Mouse (Mus musculus) lung, postnatal 4 days (tissue): ENCODE measurements around the gene Ldah.

Experiments used
- DNase-seq, 2 experiments: peaks; one replicate each; pipeline ENCODE4 v3.0.0; 2021

The Ldah gene

DNA sequence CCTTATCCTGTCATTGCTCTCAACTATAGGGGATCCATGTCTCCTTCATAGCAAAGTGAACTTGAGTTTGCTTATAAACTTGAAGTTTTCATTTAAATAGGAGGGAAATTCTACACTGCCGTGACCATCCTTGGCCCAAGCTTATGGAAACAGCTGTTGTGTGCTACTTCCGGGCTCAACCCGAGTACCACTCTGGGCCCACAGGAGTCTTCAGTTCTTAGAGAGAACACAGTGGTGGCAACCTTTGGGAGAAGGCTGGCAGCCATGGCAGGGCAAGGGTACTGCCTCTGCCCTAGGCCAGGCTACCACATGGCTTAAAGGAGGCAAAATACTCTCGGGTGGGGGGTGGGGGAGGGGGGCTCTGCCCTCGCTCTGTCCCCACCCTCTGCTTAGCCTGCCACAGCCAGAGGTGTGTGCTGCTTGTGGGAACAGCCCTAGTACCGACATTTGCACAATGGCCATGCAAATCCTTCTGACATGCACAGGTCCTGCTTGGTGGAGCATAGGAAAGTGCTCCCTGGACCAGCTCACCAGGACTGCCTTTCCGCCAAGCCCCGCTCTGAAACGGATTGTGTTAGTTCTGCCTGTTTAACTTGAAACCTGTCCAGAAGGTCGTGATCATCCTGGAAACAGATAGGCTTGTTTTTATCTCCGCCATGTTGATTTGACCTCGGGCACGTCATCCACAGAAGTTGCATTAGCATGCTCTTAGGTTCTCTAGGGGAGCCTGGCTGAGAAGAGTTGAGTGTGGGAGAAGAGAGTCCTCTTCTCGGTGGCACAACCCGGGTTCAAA, 73.5 kb downstream of the Ldah start:
- no peak for DNase-seq

DNA sequence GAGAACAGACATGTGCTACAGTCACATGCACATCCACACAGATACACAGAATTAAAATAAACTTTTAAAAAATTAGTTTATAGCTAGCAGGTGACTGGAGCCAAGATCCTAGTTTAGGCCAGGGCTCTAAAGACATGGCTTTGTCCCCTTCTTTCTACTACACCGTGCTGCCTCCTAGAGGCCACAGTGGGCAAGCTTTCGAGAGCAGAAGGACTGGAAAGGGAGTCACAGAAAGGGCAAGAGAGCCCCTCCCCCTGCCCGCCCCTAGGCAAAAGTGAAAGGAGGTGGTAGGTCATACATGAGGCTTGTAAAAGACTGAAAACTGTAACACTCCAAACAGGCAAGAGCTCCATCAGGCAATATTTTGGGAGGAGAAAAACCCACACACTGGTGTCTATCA, 80.1 kb downstream of the Ldah start:
- DNase-seq, result no peak

DNA sequence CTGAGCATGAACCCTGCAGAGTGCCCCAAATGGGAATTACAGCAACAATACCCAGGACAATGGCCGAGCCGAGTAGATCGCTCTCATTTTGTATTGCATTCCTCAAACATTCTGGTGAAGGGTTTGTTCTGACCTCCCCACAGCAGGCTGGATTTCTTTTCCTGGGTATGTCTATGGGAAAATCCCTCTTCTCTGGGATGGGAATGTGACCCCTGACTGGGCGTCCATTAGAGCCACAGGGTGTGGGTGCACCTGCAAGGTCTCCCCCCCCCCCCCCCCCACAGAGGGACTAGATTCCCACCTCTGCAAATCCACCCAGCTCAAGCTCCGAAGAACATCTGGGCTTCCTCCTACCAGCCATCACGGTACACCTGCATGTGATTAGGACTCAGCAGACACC, 81.2 kb downstream of the Ldah start:
- no peak for DNase-seq

DNA sequence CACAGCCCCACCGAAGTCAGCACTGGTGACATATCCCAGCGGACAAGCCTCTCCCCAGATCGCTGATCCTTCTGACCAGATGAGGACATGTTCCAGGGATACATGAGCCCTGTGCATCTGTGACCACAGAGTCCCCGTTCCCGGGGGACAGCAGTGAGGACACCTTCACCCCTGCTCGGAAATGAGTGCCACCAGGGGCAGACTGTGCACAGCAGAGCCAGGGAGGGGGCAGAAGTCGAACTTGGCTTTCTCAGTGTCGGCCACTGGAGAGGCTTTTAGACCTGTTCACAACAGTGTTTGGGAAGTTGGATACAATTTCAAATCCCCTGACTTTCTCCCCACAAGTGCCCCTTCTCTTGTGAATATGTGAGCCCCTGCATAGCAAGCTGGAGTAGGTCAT, 81.6 kb downstream of the Ldah start:
- no peak for DNase-seq

DNA sequence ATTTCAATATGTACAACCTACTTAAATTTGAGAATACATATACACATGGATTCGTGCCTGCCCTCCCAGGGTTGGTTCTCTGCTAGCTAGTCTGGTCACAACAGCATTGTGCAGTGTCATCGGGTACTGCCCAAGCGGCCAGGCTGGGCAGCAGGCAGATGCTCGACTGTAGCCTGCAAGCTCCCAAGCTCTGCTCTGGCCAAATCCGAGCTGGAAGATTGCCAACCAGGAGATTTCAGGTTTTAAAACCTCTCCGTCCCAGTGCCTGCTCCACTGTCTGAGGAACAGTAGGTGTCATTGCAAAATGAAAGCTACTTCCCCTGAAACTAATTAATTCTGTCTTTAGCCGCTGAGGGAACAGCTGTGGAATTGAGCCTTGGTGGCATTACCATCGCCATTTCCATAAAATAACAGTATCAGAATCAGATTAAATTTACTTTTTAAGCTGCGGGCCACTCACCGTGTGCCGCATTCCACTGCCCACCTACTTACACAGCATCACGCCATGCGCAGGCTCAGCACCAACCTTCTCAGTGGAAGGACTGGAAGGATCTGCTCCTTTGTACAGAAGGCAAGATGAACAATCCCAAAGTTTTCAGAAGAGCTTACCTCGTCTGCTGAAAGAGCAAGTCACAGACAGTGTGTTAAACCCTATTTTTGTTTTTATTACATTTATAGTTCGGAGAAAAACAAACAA, 83.4 kb downstream of the Ldah start:
- no peak for DNase-seq

DNA sequence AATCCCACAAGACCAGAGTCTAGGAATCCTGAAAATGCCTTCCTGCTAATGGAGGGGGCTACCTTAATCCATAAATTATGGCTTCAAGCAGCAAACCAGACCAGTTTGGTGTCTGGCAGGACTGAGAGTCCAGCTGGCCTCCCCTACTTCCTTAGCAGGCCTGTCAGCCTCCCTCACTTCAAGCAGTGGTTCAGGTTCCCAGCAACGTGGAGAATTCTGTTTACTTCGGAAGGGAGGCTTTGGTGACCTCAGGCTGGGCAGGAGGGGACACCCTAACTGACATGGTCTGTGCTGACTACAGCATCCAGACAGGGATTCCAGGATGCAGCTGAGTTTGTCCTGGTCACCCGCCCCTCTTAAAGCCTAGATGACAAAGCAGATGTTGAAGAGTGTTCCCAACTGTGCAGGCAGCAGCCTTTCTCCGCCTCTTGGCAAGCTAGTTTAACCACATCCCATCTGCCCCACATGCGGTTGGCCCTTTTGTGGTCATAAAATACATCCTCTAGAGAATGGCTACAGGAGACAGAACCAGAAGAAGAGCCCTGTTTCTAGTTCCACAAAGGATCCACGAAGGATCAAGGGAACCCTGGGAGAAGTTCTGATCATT, 87.5 kb downstream of the Ldah start:
- DNase-seq, result peak in 1 of 2 experiments; percentile 46

DNA sequence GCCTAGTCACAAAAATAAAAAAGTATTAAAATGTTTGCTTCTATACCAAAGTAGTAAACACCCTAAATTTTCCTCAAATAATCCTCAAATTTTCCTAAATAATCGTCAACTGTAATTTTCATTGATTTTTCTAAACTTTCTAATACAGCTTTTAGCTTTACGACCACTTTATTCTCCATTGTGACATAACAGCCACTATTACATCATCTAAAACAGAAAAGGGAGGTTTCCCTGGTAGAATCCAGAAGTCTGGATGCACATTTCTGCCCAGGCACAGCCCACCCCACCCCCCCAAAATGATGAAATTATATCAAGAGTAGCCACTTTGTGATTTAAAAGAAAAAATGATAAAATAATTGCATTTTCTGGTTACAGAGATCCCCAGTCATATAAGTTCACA, 88.2 kb downstream of the Ldah start:
- no peak for DNase-seq

DNA sequence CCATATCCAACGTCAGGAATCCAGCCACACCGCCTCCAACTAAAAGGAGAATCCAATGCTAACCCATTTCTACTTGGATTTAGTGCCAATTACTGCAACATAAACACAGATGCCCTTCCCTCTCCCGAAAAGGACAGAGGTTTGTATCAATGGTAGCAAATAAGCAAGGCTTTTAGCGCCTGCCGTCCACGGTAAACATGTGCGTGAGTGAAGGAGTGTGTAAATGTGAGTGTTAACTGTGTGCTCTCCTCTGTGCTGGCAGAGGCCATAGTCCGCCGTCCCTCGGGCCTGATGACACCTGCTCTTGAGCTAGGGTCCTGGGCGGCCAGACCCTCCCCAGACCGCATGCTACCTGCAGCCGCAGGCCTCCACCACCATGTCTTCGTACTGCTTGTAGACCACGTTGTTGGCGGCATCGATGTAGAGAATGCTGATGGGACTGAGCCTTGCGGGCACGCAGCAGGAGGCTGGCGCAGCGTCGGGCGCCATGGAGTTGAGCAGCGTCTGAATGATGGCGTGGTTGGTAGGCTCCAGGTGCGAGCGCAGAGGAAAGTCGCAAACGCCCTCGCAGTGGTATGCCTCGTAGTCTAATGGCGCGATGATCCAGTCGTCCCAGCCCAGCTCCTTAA, 89.8 kb downstream of the Ldah start:
- no peak for DNase-seq

DNA sequence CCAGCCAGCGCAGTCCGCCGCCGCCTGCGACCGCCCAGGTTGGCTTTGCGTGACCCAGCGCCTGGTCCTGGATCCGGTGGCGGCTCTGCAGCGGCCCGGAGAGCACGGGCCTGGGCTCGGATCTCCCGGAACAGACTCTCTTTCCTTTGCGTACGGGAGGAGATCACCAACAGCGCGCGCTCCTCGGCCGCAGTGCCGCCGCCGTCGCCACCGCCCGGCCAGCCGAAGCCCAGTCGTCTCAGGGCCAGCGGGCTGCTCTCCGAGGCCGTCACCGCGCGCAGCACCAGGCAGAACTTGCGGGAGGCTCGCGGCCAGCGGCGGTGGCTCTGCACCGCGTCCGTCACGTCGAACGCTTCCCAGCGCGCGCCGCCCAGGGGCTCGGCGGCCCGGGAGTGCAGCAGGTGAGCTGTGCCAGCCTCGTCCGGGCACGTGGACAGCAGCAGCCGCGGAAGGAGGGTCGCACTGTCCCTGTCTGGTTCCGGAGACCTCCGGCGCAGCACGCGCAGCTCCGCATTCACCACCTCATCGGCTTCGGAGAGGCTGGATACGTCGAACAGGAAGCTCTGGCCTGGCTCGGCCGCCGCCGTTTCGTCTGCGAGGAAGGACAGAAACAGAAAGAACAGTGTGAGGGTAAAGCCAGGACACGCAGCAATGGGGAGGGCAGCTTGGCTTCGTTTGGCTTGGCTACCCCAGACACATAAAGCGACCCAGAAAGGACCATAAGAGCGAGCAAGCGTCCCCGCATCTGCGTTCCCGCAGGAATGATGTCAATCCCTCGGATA, 90.6 kb downstream of the Ldah start:
- no peak for DNase-seq

DNA sequence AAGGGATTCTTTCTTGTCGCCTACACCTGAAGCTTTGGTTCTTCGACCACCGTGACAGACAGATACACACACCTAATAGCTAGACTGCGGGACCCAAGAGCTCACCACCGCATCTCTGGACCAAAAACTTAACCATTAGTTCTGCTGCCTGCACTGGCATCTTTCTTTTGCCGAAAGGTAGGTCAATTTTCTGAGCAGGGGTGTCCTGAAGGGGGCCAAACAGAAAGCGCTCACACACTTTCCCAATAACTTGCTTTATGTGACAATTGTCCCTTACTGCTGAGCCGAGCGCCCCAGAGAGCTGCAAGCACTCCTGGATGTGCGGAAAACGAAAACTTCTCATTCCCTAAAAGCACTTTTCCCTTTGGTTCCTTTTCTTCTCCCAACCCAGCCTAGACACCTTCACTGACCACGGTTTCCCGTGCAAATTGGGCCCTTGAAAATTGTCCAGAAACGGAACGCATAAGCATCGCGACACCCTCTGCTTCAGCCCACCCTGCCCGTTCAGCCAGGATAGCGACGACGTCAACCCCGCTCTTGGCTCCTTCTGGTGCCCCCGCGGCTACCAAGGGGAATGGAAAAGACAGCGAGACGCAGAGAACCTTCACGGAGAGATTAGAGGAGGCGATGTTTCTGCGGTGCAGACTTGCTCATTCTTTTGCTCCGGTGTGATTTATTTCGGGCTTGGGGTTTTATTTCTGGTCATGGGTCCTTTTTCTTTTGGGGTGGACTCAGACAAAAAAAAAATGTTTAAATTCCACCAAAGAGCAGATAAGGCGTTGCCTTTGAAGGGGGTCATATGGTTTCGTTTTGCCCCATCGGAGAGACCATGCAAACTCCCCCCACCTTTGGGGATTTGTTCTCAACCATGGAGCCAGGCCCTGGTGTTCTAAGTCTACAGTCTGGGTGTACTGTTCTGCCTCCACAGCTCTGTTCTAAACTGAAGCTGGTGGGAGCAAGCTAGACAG, 91.5 kb downstream of the Ldah start:
- no peak for DNase-seq

DNA sequence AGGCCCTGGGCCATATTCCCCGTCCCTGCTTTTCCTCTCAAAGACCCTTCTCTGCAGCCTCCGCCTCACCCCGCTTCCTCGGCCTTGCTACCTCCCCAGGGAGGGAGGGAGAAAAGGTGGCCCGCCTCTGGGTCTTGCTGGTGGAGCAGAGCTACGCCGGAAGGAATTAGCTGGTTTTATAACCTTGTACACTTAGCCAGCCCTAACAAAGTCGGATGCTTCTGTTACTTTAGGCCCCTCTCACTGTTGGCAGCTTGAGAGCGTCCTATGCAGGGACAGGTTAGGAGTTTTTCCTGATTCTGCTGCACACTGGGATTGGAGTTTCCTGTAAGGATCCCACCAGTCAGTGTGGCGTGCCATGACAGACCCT, 92.2 kb downstream of the Ldah start:
- DNase-seq, result no peak

DNA sequence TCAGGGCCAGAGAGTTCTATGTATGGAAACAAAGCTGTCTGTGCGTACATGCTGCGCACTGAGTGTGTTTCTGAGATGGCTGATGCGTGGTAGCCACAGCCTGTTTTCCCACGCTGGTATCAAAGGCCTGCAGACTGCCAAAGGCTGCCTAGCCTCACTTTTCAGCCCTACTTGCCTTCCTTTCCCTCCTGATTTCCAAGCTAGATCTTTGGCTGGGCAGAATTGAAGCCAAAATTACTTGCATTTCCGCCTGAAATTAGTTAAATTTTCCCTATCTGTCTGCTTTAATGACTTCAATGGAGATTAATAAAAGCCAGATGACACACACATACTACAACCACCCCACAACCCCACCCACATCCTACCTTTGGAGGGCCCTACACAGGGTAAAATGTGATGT, 92.6 kb downstream of the Ldah start:
- DNase-seq, result no peak

DNA sequence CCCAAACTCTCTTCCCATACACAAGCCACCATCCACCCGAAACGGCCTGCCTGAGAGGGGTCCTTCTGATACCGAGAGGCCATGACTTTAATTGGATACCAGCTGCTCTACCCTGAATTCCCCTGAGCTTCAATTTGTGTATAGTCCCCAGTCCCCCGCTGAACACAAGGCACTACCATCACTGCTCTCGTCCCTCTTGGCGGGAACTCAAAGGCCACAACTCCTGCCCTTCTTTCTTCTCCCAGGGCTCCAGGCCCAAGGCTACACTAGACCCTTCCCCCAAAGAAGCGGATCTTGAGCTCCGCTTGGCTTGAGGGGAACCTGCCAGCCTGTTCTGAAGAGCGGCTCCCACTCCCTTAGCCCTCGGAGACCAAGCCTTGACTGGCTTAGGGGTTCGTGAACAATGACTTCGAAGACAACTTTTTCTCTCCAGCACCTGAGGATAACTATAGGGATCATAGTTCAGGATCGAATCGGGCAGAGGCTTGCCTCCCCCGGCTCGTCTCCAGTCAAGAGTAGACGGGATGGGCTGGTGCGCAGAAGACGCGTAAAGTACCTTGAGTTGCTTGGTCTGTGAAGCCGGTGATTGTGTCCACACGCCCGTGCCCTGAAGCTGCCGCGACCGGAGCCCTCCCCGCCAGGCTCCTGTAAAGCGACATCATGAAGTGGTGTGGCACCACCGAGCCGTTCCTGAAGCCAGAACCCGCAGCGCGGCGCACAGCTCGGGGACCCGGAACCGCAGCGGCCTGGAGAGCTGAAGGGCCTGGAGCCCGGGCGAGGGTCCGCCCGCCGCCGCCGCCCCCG, 93.3 kb downstream of the Ldah start:
- no peak for DNase-seq

DNA sequence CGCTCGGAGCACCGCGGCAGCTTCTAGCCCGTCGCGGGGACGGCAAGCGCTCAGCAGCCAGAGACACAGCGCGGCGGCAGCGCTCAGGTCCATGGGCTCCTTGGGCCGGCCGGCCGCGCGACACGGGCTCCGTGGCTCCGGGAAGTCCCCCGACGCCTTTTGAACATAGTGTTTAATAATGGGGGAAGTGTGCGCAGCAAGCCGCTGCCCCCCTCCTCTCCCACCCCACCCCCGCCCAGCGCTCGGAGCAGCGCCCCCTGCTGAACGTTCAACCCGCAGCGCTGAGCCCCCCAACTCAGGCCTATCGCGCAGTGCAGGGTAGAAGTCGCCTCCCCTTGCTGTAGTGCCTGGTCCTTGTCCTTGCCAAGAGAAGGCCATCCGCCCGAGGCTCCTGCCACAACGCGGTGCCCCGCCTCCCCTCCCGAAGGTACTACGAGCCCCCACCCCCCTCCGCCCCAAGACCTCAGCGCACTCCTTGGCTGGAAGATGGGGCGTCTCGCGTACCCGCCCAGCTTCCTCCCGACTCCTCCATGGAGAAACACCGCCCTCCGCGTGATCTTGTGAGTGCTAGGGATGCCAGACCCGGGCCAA, 94.0 kb downstream of the Ldah start, which contains the start of gene Gdf7:
TSS of gene Gdf7 (minus strand) at position 114 of the 591 bp plus-strand sequence.
- no peak for DNase-seq

DNA sequence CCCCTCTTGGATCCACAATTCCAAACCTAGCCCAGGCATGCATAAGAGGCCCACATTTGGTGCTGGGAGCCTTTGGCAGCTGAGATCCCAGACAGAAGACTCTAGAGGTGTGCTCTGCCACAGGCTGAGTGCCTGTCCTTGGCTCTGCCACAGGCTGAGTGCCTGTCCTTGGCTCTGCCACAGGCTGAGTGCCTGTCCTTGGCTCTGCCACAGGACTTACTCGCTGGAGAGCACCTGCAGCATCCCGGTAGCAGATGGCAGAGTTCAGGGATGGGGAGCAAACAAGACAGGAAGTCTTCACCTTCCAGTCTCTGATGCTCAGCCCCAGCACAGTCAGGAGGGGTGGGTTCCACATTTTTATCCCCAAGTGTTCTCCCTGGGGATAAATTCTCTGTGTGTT, 97.4 kb downstream of the Ldah start:
- DNase-seq, result no peak

DNA sequence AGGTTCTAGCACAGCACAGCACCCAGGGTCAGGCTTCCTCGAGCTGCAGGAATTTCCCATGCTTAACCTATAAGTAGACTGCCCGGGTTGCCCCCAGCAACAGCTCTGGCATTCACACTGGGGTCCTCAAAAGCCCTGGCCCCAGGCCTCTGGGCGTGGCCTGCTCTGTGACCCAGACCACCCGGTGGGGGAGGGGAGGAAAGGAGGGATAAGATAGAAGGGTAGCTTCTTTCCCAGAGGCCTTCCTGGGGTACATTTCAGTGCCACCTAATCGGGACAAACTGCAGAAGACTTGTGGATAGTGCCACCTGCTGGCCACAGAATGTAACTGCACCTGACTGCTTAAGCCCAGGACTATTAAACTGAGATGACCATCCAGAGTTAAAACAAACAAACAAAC, 98.5 kb downstream of the Ldah start:
- DNase-seq, result peak in 1 of 2 experiments; percentile 71

DNA sequence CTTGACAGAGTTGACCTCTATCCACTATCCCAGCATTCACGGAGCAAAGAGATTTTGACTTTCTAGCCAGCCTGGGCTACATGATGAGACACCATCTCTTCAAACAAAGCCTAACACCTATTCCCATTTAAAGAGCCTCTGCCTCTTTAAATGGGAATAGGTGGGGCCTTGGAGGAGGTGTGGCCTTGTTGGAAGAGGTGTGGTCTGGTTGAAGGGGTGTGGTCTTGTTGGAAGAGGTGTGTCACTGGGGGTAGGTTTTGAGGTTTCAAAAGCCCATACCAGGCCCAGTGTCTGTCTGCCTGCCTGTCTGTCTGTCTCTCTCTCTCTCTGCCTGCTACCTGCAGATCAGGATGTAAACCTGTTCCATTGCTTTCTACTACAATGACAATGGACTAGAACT, 99.0 kb downstream of the Ldah start:
- DNase-seq, result no peak

DNA sequence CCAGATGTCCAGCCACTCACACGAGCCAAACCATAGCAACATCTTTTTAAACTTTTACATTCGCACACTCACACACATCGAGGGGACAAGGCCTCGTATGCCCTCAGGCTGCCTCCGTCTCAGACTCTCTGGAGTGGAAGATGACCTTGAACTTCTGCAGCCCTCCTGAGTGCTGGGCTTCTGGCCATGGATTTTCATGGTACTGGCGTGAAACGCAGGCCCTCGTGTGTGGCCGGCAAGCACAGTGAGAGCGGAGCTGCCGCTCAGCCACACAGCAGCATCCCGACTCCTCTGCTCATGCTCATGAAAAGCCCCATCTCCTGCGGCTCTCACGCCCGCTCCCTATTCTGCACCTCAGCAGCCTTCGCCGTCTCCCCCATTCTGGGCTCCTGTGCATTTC, 103.1 kb downstream of the Ldah start:
- no peak for DNase-seq

DNA sequence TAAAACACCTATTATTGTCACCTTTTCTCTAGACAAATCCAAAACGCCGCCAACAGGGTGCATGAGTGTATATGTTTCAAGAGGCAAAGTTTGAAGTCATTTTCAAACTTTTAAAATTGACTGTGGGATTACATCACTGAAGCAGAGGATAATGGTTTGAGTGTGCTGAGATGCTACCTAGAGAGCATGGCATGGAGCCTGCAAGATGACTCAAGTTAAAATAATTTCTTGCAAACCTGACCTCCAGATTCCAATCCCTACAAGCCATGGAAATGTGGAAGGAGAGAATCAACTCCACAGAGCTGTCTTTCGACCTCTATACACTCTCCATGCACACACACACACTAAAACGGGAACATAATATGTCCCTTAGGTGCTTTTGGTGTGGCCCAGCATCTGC, 104.4 kb downstream of the Ldah start:
- DNase-seq, result no peak

DNA sequence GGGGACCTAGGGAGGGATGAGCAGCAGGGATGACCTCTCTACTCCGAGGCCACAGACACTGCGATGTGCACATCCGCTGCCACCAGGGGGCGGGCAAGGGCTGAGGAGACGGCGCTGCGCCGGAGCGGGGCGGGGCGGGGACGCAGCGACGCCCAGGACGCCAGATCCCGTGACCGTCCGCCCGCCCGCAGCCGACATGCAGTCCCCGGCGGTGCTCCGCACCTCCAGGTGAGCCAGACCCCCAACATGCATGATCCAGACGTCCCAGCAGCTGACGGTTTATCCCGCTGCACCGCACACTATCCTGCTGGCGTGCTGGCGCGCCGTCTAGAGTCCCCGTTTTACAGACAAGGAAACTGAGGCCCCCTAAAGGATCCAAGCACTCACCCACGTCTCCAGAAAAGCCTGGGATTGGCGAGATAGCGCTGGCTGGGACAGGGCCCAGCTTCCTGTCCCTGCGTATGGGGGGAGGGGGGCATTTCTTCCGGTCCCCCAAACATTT, 105.4 kb downstream of the Ldah start, which contains the start of gene Hs1bp3:
TSS of gene Hs1bp3 (plus strand) at position 163 of the 502 bp plus-strand sequence.
- peak; percentile 89 to 91 for DNase-seq
